Mouse (Mus musculus) midbrain, embryonic 13.5 days (tissue): ENCODE data around the gene Dync2h1. TPM values are rescaled to one million over a fixed set of nuclear protein-coding genes. Genes with fewer than 3 reads are reported as not detected.

Experiments
- ATAC-seq: fragments of 200-750 bp; cut with Nextera tagmentation; 2 replicates; pipeline ENCODE4 v1.8.0; 2017; ENCODE audit warnings: mild to moderate bottlenecking, moderate TSS enrichment, moderate library complexity
- H3K27ac ChIP-seq: fragments of 300-500 bp; sonication (generic); 2 replicates; pipeline ENCODE4 v1.5.1; 2015; ENCODE audit warnings: inconsistent platforms, mild to moderate bottlenecking, moderate library complexity
- H3K27me3 ChIP-seq: fragments of 300-500 bp; sonication (generic); 2 replicates; pipeline ENCODE4 v1.6.1; 2015; ENCODE audit warnings: mild to moderate bottlenecking, inconsistent platforms
- H3K36me3 ChIP-seq: fragments of 300-500 bp; sonication (generic); 2 replicates; pipeline ENCODE4 v1.6.1; 2015; ENCODE audit warnings: mild to moderate bottlenecking, inconsistent platforms
- H3K4me1 ChIP-seq: fragments of 300-500 bp; sonication (generic); replicated peaks from 2 replicates; pipeline ENCODE4 v1.6.1; 2015; ENCODE audit warnings: inconsistent platforms
- H3K4me2 ChIP-seq: fragments of 300-500 bp; sonication (generic); replicated peaks from 2 replicates; pipeline ENCODE4 v1.6.1; 2015; ENCODE audit warnings: moderate library complexity, mild to moderate bottlenecking, inconsistent platforms
- H3K4me3 ChIP-seq: fragments of 300-500 bp; sonication (generic); replicated peaks from 2 replicates; pipeline ENCODE4 v1.5.1; 2015; ENCODE audit warnings: mild to moderate bottlenecking, inconsistent platforms
- H3K9ac ChIP-seq: fragments of 300-500 bp; sonication (generic); replicated peaks from 2 replicates; pipeline ENCODE4 v1.6.1; 2015; ENCODE audit warnings: mild to moderate bottlenecking, inconsistent platforms
- H3K9me3 ChIP-seq: fragments of 300-500 bp; sonication (generic); 2 replicates; pipeline ENCODE4 v1.6.1; 2016; ENCODE audit warnings: mild to moderate bottlenecking, inconsistent platforms
- WGBS: fragments of 180-500 bp; shearing (Covaris S2); methylation state at CpG from one replicate; pipeline ENCODE4 v1.1.7; 2015; 5-methylcytosine and 5-hydroxymethylcytosine counted together
- polyA plus RNA-seq: library from polyadenylated mRNA; unstranded; fragments of >200 nt; fragmentation: Nextera tagmentation; extraction: Ambion mirVana; gene quantifications from 2 replicates; pipeline ENCODE4 v1.2.1, GENCODE M21; 2015

Gene Dync2h1
- polyA plus RNA-seq, 1 experiment from 2014 or later, result 23.2 TPM

GRCm38 (mm10) chr9:6891331-6891730, 292.9 kb downstream of the Dync2h1 start:
- Histone ChIP-seq H3K9me3 (no peaks in the 10 kb centered on the region), H3K4me3 (no peak overlapping the region), H3K9ac (no peak overlapping the region), H3K36me3 (no peaks in the 10 kb centered on the region), H3K4me1 (no peaks in the 10 kb centered on the region), H3K27me3 (no peaks in the 10 kb centered on the region), H3K4me2 (no peak overlapping the region), H3K27ac (no peak overlapping the region)
- no peak for ATAC-seq

GRCm38 (mm10) chr9:6881187-6881984, 302.9 kb downstream of the Dync2h1 start:
- H3K9me3 ChIP-seq, result no peaks in the 10 kb centered on the region
- ATAC-seq, result no peak
- H3K4me1 ChIP-seq, result no peaks in the 10 kb centered on the region
- H3K36me3 ChIP-seq, result no peaks in the 10 kb centered on the region
- H3K4me2 ChIP-seq, result no peak overlapping the region
- WGBS, result 84% methylated on average over 1 of the region's 1 CpGs
- no peaks in the 10 kb centered on the region for H3K27me3 ChIP-seq
- no peak overlapping the region for H3K27ac ChIP-seq
- no peak overlapping the region for H3K9ac ChIP-seq
- no peak overlapping the region for H3K4me3 ChIP-seq

Other genes with a start within 250 kb of the Dync2h1 start
- 111 and 119 TPM in 2 replicates for gene Dcun1d5, start 74 bp upstream of the Dync2h1 start, polyA plus RNA-seq
- gene Mmp13, start 88.1 kb upstream of the Dync2h1 start, polyA plus RNA-seq, result not detected in 2 replicates
- not detected in 2 replicates for gene Mmp12, start 159.9 kb upstream of the Dync2h1 start, polyA plus RNA-seq
- gene Mmp1b, start 203.6 kb upstream of the Dync2h1 start, polyA plus RNA-seq, result not detected in 2 replicates